Mouse (Mus musculus): ENCODE results near the gene Ralb. TPM values are rescaled to one million over a fixed set of nuclear protein-coding genes. Genes with fewer than 3 reads are reported as not detected.

Gene Ralb
- polyA plus RNA-seq, 1 experiment, result 32.3 TPM

- Histone ChIP-seq H3K4me3 (ENCODE audit: insufficient read depth, low read depth, low read length) (no peak overlapping the region; the same call in 1 of the 2 replicates), H3K27ac (replicated peaks; ENCODE audit: low read depth, low read length) (no peak overlapping the region), H3K4me1 (ENCODE audit: control insufficient read depth, insufficient read depth, insufficient read length, low read length) (no peaks in the 10 kb centered on the region)
These were observed 46.5 kb downstream of the Ralb start for GRCm38 (mm10) chr1:119457993-119458605.

DNA sequence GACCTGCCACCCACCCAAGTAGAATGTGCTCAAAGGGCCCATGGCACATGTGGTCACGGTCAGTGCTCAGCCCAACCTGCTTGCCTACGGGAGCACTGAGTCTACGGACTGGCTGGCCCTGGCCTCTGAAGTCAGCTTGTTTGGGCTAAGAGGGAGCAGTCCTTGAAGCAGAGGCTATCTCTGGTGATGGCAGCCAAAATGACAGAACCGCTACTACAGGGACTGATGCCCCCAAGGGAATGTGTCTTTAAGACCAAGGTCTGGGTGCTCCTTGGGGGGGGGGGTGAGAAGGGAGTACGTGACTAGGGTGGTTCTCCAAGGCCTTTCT, 47.1 kb downstream of the Ralb start:
- no peak overlapping the region for H3K4me3 ChIP-seq (ENCODE audit: insufficient read depth, low read depth, low read length)
- H3K27ac ChIP-seq (replicated peaks; ENCODE audit: low read depth, low read length), result no peak overlapping the region
- H3K4me1 ChIP-seq (ENCODE audit: control insufficient read depth, insufficient read depth, insufficient read length, low read length), result no peaks in the 10 kb centered on the region

- Histone ChIP-seq H3K27ac (replicated peaks; ENCODE audit: low read depth, low read length) (no peak overlapping the region), H3K4me1 (ENCODE audit: control insufficient read depth, insufficient read depth, insufficient read length, low read length) (no peaks in the 10 kb centered on the region), H3K4me3 (ENCODE audit: insufficient read depth, low read depth, low read length) (no peak overlapping the region)
These were observed 47.7 kb downstream of the Ralb start for GRCm38 (mm10) chr1:119456671-119457527.

DNA sequence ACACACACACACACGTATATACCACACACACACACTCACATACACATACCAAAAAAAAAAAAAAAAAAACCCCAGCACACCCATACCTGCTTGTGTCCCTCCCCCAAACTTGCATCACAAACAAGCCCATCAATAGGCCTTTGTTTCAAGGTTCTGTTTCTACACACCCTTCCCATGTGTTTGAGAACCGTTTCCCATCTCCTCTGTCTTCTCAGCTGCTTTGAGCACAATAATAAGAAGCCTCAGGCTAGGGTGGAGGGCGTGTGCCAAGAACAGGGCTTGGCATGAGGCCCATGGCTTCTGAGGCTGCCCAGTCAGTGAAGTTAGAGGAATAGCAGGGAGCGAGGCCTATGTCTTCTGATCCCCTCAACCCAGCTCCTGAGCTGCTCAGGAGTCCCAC, 50.9 kb downstream of the Ralb start:
- no peak overlapping the region for H3K27ac ChIP-seq (replicated peaks; ENCODE audit: low read depth, low read length)
- H3K4me3 ChIP-seq (ENCODE audit: insufficient read depth, low read depth, low read length), result no peak overlapping the region
- H3K4me1 ChIP-seq (ENCODE audit: control insufficient read depth, insufficient read depth, insufficient read length, low read length), result peaks cover 10% of the 10 kb centered on the region; the same call in 1 of the 2 replicates

DNA sequence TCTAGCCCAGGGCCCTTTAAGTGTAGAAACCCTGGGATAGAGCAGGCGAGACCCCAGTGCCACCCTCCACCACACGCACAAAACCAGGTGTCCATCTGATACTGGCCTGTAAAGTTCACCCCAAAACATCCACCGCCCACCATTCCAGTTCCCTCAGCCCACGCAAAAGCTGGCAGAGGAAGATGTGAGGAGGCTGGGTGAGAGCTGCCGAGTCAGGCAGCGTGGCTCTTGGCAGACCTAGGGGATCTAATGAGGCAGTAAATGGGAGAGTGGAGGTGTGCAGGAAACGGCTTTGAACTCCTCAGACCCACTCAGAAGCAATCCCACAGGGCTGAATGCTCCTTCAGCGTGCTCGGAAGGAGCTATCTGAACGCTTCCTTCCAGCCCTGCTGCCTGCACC, 53.2 kb downstream of the Ralb start:
- Histone ChIP-seq H3K4me3 (ENCODE audit: insufficient read depth, low read depth, low read length) (no peak overlapping the region), H3K4me1 (ENCODE audit: control insufficient read depth, insufficient read depth, insufficient read length, low read length) (peaks cover 13% of the 10 kb centered on the region; the same call in 1 of the 2 replicates), H3K27ac (replicated peaks; ENCODE audit: low read depth, low read length) (no peak overlapping the region)

- no peak overlapping the region for H3K27ac ChIP-seq (replicated peaks; ENCODE audit: low read depth, low read length)
- no peak overlapping the region for H3K4me3 ChIP-seq (ENCODE audit: insufficient read depth, low read depth, low read length)
- H3K4me1 ChIP-seq (ENCODE audit: control insufficient read depth, insufficient read depth, insufficient read length, low read length), result peaks cover 13% of the 10 kb centered on the region; the same call in 1 of the 2 replicates
These were observed 53.8 kb downstream of the Ralb start for GRCm38 (mm10) chr1:119450651-119451345.

GRCm38 (mm10) chr1:119446753-119447283, 57.8 kb downstream of the Ralb start:
- Histone ChIP-seq H3K4me3 (ENCODE audit: insufficient read depth, low read depth, low read length) (no peak overlapping the region), H3K27ac (replicated peaks; ENCODE audit: low read depth, low read length) (no peak overlapping the region; the same call in 1 of the 2 replicates), H3K4me1 (ENCODE audit: control insufficient read depth, insufficient read depth, insufficient read length, low read length) (peaks cover 13% of the 10 kb centered on the region; the same call in 1 of the 2 replicates)

DNA sequence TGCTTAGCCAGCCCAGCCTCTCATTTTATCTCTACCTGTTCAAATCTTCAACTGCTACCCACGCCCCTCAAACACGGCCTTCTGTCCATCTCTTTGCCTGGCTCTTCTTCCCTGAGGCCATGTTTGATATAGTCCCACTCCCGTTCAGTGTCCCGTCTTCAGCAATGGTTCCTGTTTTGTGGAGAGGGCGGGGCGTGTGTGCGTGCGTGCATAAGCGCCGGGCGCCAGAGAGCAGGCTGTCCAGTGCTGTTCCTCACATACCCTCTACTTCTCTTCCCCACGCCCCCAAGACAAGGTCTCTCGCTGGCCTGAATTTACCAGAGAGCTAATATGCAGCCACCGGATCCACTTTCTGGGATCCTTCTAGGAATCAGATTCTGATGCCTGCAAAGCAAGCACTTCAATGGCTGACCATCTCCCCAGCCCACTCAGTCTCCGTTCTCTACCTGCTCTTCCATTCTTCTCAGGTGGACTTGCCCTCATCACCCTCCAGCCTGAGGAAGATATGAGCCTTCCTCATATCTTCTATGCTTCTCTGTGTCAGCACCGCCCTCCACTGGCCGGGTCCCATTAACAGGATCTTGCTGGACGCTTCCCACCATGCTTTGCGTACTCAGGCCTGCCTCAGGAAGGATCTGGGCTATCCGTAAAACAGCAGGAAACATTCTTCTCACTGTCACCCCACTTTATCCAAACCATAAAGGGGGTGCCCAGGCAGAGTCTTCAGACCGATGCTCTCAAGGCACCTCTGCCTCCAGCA, 60.8 kb downstream of the Ralb start:
- H3K4me1 ChIP-seq (ENCODE audit: control insufficient read depth, insufficient read depth, insufficient read length, low read length), result 0 out of 2 replicates have a peak, but pooled peaks cover 3% of the 10 kb centered on the region
- H3K27ac ChIP-seq (replicated peaks; ENCODE audit: low read depth, low read length), result no peak overlapping the region
- no peak overlapping the region for H3K4me3 ChIP-seq (ENCODE audit: insufficient read depth, low read depth, low read length)

DNA sequence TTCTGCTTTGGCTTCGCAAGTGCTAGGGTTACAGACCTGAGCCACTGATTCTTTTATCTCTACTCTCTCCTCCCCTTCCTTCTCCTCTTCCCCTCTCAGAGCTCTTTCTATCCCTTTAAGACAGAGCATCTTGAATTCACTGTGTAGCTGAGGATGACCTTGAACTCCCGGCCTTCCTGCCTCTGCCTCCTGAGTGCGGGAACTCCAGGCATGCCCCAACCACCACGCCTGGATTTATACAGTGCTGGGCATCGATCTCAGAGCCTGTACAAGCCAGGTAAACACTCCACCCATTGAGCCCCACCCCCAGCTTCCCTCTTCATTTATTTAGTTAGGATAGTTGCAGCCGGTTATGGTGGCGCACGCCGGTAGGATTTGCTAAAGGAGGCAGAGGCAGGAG, 61.7 kb downstream of the Ralb start:
- Histone ChIP-seq H3K27ac (replicated peaks; ENCODE audit: low read depth, low read length) (no peak overlapping the region), H3K4me3 (ENCODE audit: insufficient read depth, low read depth, low read length) (no peak overlapping the region), H3K4me1 (ENCODE audit: control insufficient read depth, insufficient read depth, insufficient read length, low read length) (0 out of 2 replicates have a peak, but pooled peaks cover 3% of the 10 kb centered on the region)

- Histone ChIP-seq H3K4me3 (ENCODE audit: insufficient read depth, low read depth, low read length) (no peak overlapping the region), H3K27ac (replicated peaks; ENCODE audit: low read depth, low read length) (no peak overlapping the region), H3K4me1 (ENCODE audit: control insufficient read depth, insufficient read depth, insufficient read length, low read length) (no peaks in the 10 kb centered on the region)
These were observed 66.4 kb downstream of the Ralb start for GRCm38 (mm10) chr1:119438105-119438637.

- no peak overlapping the region for H3K27ac ChIP-seq (replicated peaks; ENCODE audit: low read depth, low read length)
- no peak overlapping the region for H3K4me3 ChIP-seq (ENCODE audit: insufficient read depth, low read depth, low read length)
- no peaks in the 10 kb centered on the region for H3K4me1 ChIP-seq (ENCODE audit: control insufficient read depth, insufficient read depth, insufficient read length, low read length)
These were observed 67.2 kb downstream of the Ralb start for GRCm38 (mm10) chr1:119437401-119437800.

DNA sequence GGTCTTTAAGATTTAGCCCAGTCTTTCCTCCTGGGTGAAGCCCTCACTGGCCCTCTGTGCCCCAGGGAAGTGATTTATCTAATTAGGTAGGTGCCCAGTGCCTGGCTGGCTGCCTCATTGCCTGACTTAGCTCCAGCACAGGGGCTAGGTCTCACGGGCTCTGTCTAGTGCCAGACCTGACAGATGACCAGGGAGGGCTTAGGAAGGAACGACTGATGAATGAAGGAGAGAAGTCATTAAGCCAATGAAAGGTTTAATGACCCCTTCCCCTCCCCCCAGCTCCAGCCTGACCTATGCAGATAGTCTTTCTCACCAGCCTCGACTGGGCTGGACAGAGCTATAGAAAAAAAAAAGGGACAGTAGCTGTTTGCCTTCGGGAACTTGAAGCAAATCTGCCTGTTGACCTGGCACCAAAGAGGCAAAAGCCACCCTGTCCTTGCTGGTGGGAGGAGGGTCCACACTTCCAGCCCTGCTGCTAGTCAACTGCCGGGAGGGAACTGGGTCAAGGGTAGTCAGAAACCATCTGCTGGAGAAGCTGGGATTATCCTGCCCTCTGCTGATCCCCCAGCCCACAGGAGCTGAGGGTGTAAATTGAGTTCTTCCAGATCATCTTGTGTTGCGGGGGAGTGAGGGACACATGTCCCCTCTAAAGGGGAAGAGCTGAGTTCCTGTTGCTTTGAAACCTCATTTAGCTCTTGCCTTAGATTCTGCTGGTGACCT, 80.3 kb downstream of the Ralb start:
- Histone ChIP-seq H3K4me3 (ENCODE audit: insufficient read depth, low read depth, low read length) (no peak overlapping the region), H3K27ac (replicated peaks; ENCODE audit: low read depth, low read length) (no peak overlapping the region), H3K4me1 (ENCODE audit: control insufficient read depth, insufficient read depth, insufficient read length, low read length) (no peaks in the 10 kb centered on the region)

GRCm38 (mm10) chr1:119423510-119423909, 81.1 kb downstream of the Ralb start:
- H3K4me3 ChIP-seq (ENCODE audit: insufficient read depth, low read depth, low read length), result no peak overlapping the region
- no peaks in the 10 kb centered on the region for H3K4me1 ChIP-seq (ENCODE audit: control insufficient read depth, insufficient read depth, insufficient read length, low read length)
- no peak overlapping the region for H3K27ac ChIP-seq (replicated peaks; ENCODE audit: low read depth, low read length)

GRCm38 (mm10) chr1:119422460-119423015, 82.1 kb downstream of the Ralb start:
- Histone ChIP-seq H3K4me1 (ENCODE audit: control insufficient read depth, insufficient read depth, insufficient read length, low read length) (no peaks in the 10 kb centered on the region), H3K27ac (replicated peaks; ENCODE audit: low read depth, low read length) (no peak overlapping the region), H3K4me3 (ENCODE audit: insufficient read depth, low read depth, low read length) (peak overlapping the region; percentile 63)

Measured in brown adipose tissue, adult 24 weeks (tissue).